Mouse (Mus musculus) mesoderm, embryonic 11.5 days (tissue): ENCODE measurements at regions not wholly inside any gene's neighbourhood (a gene's known extent, or its start where the extent isn't known, plus 50 kb on each side); places are given as distances from the start of the nearest gene placed in this dataset.

Source experiments
- DNase-seq: peaks from one replicate; pipeline ENCODE4 v3.0.0-alpha.2; 2012; ENCODE audit warnings: low read depth, low spot score

DNA sequence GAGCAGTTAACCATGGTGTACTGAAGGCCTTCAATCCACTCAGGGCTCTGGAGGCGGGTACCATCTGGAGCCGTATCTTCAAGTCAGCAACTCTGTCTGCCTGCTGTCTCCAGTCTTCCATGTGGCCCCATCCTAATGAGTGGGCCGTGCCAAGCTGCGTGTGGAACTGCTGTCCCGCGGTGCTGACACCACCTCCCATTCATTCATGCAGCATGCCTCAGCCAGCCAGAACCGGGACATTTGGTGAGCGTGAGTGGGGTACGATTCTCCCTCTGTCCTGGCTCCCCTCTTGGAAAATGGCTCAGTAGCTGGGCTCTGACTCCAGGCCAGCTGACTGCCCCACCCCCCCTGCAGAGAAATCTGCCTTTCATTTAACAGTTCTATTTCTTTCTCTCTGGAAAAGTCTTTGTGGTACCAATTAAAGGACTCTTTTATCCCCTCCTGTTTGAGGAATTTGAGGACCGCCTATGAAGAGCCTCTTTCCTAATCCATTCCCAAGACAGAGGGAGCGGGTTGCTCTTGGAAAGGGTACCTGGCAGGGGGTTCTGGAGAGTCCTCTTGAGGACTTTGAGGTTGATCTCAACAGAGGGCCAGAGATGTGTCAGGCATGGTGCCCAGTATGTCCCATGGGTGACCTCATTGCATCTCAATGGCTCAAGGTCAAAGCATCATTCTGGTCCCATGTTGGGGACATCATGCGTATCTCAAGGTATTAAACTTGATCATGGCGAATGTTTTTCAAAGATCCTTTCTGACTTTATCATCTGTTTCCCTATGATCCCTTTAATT is 55.5 kb upstream of the Brd7 start:
- DNase-seq: no peak

DNA sequence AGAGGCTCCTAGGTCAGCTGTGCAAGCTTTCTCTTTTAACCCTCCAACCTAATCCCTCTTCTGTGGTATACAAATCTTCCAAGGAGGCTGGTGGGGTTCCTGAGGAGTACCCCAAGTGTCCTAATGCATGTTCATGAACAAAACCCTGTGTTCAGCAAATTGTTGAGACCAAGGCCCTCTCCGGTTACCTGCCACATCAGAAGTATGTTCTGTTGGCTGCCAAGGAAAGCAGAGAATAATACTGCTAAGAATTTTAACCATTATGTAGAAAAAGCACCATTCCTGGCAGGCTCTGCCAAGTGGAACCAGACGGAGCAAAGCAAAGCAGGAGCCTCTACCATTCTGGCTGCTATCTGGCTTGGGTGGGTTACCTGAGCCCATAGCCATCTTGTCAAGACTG is 61.3 kb upstream of the Brd7 start:
- DNase-seq: no peak

DNA sequence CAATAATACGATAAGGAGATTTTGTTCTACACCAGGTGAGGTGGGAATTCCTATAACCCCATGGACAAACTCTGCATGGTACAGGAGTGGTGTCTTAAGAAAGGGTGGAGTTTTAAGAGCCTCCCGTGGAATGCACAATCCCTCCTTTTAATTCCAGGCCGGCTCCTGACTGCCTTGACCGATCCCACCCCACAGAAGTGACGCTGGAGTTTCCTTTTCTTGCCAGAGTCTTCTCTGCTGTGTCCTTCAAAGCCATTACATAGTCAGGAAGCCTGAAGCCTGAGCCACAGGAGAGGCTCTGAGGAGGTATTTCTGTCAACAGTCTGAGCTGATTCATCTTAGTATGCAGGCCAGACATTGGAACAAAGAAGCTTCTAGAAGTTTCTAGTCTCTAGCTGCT is 66.6 kb upstream of the Brd7 start:
- no peak for DNase-seq

DNA sequence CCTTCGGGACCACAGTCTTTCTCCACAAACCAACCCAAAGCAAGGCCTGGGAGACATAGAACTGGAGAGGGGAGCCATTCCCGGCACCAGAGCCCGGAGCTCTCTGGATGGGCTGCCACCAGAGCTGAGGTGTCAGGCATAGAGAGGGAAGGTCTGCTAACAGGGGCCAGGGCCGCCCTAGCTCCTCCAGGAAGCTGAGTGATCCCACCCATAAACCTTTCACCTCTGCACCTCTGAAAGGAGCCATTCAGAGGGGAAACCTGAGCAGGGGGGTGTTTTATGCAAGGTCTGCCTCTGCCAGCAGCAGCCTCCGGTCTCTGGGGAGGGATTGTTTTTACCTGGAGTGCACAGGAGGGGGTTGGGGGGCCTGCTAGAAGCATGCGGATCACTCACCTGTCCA is 69.4 kb upstream of the Brd7 start:
- DNase-seq: no peak

DNA sequence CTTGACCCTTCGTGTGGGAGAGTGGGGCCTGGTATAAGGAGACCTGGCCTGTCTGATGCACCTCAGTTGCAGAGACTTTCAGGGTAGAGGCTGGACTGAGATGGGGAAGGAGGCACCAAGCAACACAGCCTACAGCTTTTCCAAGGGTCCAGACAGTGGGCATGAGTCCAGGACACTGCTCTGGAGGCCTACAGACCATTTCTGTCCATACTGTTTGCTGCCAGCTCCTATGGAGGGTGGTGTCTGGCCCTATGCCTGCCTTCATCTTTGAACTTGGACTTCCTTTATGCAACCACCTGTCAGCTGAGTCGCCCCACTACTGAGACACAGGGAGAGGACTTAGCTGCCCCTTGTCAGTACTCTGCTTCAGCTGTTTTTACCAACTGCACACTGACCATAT is 73.7 kb upstream of the Brd7 start:
- no peak for DNase-seq

DNA sequence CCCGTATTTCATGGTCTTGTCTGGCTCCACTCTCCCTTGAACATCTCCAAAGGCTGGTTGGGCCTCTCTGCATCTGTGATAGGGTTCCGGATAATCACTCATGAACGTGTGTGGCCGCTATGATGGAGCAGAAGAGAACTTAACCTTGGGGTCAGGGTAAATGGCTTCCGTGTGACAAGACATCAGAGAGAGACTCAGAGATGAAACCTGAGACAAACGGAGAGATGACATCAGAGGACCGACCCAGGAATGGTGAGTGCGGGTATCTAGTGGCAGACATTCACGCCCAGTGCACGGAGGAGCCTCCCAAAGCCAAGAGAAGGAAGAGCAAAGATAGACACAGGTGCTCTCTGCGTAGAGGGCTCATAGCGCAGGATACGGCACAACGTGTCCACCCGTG is 78.2 kb upstream of the Brd7 start:
- DNase-seq: no peak

DNA sequence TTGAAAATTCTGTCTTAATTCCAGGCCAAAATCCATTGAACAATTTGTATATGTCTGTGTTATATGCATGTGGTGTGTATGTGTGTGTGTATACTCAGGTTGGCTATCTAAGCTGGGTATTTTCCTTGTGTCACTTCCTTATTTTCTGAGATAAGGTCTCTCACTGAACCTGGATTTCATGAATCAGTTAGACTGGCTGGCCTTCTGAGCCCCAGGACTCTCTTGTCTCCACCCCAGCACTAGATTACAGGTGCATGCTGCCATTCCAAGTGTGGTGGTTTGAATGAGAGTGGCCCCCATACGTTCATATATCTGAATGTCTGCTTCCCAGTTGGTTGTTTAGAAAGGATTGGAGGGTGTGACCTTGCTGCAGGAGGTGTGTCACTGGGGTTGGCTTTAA is 77.8 kb upstream of the Nkd1 start:
- no peak for DNase-seq

DNA sequence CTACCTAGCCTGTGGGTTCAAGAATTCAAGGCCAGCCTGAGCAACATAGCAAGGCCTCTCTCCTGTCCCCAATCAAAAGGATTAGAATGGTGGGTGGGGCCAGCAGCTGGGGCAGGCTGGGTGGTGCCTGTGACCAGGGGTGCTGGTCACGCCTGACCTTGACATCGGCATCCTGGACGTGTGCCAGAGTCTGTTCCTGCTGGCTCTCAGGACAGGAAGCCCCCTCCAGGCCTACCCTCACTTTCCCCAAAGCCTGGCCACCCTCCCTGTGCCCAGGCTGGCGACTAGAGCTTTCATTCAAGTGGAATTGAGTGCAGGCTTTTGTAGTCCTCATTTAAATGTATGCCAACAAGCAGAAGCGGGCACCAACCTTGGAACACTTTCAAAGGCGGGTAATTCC is 73.7 kb upstream of the Nkd1 start:
- DNase-seq: no peak

DNA sequence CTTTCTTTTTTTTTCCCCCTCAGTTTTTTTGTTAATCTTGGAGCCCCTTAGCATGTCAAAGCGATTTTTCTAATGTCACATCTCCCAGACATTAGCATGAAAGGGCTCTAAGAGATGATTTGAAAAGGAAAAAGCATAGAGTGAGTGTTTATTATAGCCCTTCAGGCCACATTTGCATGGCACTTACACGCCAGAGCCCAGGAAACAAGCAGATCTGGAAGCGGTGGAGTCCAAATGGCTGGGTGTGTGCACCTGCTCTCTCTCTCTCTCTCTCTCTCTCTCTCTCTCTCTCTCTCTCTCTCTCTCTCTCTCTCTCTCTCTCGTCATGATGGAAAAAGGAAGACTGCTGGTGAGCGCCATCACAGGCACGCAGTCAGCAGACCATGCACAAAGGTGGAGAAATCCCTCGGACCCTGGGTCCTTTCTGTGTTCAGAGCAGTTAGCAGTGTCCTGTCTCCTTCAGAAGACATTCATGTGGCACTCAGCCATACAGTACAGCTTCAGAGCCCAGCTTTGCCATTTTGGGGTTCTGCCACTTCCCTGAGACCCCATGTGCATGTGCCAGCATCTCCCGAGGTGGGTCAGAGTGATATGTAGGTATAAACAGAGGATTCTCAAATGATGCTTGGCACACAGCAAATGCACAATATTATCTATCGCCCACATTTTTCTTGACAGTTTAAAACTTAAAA is 73.2 kb upstream of the Nkd1 start:
- DNase-seq: no peak

DNA sequence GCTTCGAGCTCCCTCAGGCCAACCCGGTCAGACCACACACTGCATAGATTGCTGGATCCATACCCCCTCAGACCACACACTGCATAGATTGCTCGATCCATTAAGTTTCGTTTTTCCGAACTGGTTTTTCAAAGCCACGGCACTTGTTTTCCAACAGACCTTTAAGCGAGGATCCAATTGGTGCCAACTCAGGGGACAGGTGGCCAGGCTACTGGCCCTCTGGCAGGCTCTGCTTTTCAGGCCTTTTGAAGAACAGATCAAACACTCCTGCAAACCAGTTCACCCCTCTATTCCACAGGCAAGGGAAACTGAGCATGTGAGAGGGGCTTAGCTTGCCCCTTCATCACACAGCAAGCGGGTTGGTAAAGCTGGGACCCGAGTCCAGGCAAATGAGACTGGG is 72.2 kb upstream of the Nkd1 start:
- no peak for DNase-seq

DNA sequence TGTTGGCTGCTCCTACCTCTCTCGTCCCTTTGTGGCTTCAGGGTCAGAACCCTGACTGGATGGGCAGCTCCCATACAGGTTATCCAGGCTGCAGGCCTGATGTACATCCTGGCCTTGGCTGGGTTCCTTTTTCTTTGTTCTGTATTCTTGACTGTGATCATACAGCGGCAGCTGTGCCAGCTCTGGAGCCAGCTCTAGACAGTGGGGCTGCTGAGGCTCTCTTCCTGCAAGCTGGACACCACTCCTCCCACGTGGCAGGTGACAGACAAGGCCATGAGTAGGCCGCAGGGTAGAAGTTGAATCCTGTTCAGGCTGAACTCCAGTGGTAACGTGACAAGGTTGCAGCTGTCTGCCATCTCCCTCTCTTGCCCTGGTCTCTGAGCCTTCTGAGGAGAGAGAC is 71.6 kb upstream of the Nkd1 start:
- no peak for DNase-seq

DNA sequence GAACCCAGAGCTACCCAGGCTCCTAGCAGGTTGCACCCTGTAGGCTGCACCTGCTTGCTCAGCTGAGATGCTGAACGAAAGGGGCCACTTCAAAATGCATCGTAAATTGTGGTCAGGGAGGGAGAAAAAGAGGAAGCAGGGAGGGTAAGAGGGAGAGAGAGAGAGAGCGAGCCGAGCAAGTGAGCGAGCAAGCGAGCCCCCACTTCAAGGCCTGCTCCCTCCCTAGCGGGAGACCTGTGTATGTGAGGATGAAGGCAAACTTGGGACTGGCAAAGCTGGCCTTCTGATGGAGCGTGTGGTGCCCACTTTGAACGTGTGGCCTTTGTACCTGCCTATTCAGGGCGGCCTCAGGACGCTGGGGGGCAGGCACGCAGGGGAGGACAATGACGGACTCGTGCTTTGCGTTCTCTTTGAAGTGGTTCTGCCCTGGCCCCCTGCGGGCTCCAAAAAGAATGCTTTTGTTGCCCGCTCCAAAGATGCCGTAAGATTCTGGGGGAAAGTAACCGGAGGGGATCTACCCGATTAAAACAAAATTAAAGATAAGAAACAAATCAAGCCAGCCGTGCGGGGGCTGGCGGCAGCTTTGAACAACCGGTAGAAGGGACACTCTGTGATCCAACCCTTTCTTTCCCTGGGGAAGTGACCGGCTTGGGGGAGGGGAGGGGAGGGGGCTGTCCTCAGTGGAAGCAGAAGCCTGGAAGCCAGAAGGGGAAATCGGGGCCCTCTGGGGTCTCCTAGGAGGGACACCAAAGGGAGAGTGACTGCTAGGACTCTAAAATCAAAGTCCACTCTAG is 70.1 kb upstream of the Nkd1 start:
- DNase-seq: peak; percentile 24

DNA sequence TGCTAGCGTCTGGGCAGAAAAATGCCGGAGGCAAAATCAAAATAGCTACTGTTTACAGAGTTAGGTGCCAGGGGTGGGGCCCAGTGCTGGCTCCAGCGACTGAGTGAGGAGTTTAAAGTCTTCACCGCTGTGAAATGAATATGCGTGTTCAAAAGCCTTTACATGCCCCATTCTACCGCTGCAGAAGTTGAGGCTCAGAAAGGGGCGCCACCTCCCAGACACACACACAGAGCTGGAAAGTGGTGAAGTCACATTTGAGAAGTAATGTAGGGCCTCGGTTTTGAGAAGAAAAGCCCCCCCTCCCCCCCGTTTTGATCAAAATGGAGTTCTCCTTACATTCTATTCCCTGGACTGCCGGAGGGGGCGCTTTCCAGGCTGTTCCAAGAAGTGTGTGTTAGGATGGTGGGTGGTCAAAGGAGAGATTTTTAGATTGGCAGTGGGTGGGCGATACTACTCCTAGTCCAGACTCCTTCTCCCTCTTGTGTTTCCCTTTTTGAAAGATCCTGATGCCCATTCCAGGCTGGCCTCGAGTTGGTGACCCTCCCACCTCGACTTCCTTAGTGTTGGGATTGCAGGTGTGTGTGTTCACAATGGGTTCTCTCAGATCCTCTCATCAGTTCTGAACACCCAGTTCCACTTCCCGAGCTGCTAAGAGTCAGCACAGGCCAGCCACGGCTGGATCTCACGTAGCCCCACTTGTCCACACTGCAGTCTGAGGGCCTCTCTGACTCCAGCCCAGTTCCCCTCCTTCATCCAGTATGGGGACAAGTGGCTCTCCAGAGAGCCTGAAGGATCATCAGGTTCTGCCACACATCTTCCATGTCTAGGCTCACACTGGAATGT is 69.3 kb upstream of the Nkd1 start:
- DNase-seq: peak; percentile 50

DNA sequence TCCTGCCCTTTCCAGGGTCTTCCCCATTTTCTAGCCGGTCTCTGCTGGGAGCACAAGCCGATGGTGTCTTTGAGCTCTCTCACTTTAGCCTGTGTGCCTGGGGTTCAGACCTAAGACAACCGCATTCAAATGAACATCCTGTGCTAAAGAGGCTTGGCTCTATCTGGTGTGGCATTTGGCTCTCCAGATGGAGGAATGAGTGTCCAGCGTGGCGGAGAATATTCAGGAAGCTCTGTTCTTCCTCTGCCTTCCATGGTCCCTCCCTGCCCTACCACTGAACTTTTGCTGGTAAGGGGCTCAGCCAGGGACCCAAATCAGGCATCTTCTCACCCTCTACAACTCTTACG is 68.7 kb upstream of the Nkd1 start:
- DNase-seq: no peak

DNA sequence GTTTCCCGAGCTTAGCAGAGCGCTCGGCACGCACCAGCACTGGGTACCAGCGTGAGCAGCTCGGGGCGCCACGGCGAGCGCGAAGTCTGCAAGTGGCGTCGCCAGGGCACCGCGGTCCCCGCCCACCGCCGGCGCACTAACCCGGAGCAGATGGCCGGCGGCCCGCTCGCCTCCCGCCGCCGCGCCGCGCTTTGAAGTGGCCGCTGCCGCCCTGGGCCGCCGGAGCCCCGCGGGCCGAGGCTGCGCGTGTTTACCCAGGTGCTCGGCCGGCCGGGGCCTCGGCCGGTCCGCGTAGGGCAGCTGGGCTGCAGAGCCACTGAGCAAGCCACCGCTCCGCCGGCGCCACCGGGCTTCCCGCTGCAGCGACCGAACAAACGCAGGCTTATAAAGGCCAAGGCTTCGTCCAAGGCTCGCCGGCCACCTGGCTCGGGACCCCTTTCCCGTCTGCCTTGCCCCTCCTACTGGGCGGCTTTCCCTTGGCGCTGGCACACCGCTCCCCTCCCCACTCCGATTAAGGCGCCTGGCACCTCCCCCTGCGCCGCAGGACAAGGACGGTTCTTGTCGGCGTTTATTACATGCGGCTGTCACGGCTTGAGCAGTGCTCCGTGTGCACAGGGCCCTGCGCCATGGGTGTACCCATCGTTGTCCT is 67.0 kb upstream of the Nkd1 start:
- DNase-seq: peak; percentile 82

DNA sequence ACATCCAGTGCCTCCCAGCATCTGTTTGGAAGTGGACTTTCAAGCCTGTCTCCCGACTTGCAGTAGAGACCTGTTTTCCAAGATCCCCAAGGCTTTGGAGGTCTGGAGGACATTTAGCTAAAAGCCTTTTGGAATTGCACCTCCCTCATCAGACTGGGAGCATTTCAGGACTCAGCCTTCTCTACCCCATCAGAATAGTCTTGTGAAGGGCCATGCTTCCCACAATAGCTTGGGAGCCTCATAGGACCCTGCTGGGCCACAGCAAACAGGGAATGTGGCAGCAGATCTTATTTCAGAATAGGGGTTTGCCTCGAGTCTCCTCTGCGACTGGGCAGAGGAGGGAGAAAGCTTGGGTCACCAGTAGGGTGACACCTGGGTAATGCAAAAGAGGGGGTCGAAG is 66.2 kb upstream of the Nkd1 start:
- DNase-seq: no peak

DNA sequence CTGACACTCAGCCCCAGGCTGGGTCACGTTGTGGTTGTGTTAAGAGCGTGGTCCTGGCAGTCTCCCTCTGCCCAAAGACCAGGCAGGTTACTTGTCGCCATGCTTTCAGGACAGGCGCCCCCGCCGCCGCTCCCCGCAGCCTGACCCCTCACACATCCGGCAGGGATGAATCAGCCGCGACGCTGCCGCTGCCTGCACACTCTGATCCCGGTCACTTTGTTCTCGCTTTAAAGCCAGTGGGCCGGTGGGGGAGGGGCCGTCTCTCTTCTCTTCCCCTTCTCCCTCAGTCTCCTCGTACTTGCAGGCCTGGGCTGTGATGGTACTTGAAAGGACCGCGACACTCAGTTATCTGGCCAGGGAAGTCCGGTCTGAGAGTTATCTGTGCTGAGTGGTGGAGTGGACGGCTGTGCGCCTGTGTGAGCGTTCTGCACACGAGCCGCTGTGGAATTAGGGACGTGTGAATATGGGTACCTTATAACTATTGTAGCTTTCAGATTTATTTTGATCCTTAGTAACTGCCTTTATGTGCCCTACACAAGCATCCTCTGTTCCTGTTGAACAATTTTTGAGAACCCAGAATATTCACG is 65.6 kb upstream of the Nkd1 start:
- DNase-seq: peak; percentile 55

DNA sequence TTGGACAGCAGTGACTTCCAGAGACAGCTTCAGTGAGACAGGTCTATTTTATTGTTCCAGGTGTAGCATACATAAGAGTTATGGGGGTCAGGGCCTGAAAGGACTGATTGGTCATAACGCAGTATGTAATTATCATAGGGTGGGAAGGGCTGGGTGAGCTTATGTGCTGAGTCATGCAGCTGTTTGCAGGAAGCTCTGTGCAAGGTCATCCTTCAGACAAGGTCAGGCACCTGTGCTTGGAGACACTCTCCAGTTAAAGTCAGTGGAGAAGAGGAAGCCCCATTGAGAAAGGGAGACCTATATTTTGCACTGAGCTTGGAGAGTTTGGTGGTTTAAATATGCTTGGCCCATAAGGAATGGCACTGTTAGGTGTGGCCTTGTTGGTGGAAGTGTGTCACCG is 62.0 kb upstream of the Nkd1 start:
- DNase-seq: no peak

DNA sequence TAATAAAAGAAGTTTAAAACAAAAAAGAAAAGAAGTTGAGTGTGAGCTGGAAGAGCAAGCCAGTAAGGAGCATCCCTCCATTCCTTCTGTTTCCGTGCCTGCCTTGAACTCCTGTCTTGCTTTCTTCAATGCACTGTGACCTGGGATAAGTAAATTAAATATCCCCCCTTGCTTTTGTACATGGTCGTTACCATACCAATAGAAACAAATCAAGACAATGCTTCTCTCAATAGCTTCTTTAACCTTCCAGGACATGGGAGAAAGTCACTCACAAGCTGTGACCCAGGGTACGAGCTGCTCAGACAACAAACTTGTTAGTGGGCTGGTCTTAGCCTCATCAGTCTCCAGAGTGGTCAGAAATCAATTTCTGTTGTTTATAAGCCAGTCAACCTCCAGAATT is 53.4 kb upstream of the Nkd1 start:
- DNase-seq: no peak

DNA sequence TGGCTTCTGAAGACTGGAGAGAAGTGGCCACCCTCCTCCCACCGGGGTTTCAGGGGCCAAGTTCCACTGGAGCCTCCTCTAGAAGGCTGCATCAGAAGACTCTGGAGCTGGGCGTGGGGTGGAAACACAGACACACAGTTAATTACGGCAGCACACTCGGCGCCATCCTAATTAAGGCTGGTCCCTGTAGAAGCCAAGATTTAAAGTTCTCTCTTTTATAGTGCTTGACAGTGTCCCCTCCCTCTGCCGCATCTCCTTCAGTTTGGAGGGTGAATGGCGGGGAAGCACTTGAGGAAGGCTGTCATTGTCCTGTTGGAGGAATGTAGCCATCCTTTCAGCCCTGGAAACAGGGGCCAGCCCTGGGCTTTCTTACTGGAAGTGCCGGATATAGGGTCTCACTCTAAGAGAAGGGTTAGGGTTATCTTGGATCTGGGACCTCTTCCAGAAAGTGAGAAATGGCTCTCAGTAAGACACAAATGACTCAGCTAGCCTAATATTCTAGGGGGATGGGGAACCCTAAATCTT is 50.2 kb upstream of the Nkd1 start:
- DNase-seq: no peak
